Mouse (Mus musculus) embryonic fibroblast, embryonic 13.5 days (primary cell): ENCODE measurements around the gene 1700069L16Rik.

Source experiments
- CTCF ChIP-seq: IDR thresholded peaks from 2 replicates; pipeline ENCODE4 v1.5.1; 2011; ENCODE audit warnings: mild to moderate bottlenecking, control low read depth, low read length, moderate library complexity, borderline replicate concordance; ENCODE audit not compliant: insufficient read depth
- POLR2A ChIP-seq: IDR thresholded peaks from 2 replicates; pipeline ENCODE4 v1.6.1; 2011; ENCODE audit warnings: low read depth, mild to moderate bottlenecking, control low read depth, low read length, moderate library complexity

GRCm38 (mm10) chr5:113773664-113774063, 49.1 kb upstream of the 1700069L16Rik start:
- TF ChIP-seq CTCF (peak; percentile 95), POLR2A (no peak; the same call in 1 of the 2 replicates)
